ENCODE assay signal across 7 mouse cellular contexts in the genomic region with DNA sequence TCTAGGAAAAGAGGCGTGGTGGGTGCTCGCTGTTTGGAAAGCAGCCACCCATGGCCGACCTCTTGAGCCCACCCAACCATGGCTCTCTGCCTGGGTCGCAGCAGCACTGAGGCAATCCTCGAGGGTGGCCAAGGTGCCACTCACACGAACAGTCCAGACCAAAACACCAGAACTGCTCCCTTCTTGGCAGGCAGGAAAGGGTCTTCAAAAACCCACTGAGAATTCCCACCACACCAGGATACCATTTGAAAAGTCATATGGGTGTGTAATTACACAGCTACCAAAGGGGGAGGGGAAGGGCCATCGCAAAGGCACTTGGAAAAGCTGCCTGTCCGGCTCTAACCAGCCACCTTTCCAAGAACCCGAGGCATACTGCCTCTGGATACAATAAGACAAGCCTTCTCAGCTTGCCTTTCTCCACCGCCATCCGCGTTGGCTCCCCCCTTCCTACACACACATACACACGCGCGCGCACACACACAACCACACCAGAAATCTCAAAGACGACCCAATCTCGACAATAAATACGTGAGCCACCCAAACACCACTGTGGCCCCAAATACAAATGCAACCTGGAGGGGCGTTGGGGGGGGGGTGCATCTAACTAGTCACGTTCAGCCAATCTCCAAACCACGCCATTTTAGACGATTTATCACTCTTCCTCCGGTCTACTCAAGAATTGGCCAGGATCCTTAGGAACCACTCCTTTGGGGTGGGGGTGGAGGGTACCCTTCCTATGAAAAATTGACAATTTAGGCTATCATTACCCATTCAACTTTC. TPM values are rescaled to one million over a fixed set of nuclear protein-coding genes. Genes with fewer than 3 reads are reported as not detected.
A peak's percentile ranks its signal among the peaks of the same experiment; 100 is the strongest.
DNase-seq lines count a peak whose midpoint lies in the region; ATAC-seq and TF ChIP-seq lines count a peak whose summit lies in the region.

No protein-coding gene starts in this region.

- TF ChIP-seq CTCF in kidney, adult 2 months (conservative IDR thresholded peaks at IDR 0.05; ENCODE audit: insufficient read depth, insufficient read length, low read depth, low read length): no peak
- no peak for TF ChIP-seq CTCF in spleen, adult 2 months (IDR thresholded peaks at IDR 0.05; ENCODE audit: extremely low read depth, insufficient read depth, insufficient read length, insufficient replicate concordance)

- WGBS in kidney, adult 2 months: 1% methylated on average over 24 of the region's 24 CpGs
- 0% methylated on average over 24 of the region's 24 CpGs for WGBS in limb, embryonic 10.5 days
- under 1% methylated on average over 24 of the region's 24 CpGs for WGBS in midbrain, embryonic 15.5 days
- WGBS in spleen, adult 2 months: under 1% methylated on average over 24 of the region's 24 CpGs

- H3K27ac ChIP-seq in kidney, adult 2 months (ENCODE audit: insufficient read depth, low read depth, low read length): peak overlapping the region; percentile 50
- peak overlapping the region; percentile 99 for H3K27ac ChIP-seq in limb, embryonic 10.5 days
- H3K27ac ChIP-seq in midbrain, embryonic 15.5 days: peak overlapping the region; percentile 100
- peak overlapping the region; percentile 92 for H3K27ac ChIP-seq in spleen, adult 2 months (ENCODE audit: insufficient read depth, low read length)

- ATAC-seq in midbrain, embryonic 15.5 days (replicated peaks): no peak

- no peaks in the 10 kb centered on the region for H3K9me3 ChIP-seq in limb, embryonic 10.5 days (replicated peaks)
- no peaks in the 10 kb centered on the region for H3K9me3 ChIP-seq in midbrain, embryonic 15.5 days

- H3K36me3 ChIP-seq in kidney, adult 2 months (ENCODE audit: control insufficient read depth, insufficient read depth, low read length): no peaks in the 10 kb centered on the region
- H3K36me3 ChIP-seq in limb, embryonic 10.5 days: peaks cover 36% of the 10 kb centered on the region
- no peaks in the 10 kb centered on the region for H3K36me3 ChIP-seq in midbrain, embryonic 15.5 days (replicated peaks)
- H3K36me3 ChIP-seq in spleen, adult 2 months (ENCODE audit: control insufficient read depth, insufficient read depth, low read length): peaks cover 11% of the 10 kb centered on the region

- peak; percentile 69 for DNase-seq in adrenal gland, postnatal 10 days
- peak; percentile 77 for DNase-seq in embryo, embryonic 10.5 days (ENCODE audit: low spot score)
- peak; percentile 97 for DNase-seq in heart, adult 11 months
- peak; percentile 60 for DNase-seq in kidney, adult 2 months
- DNase-seq in limb, embryonic 10.5 days (ENCODE audit: low spot score): peak; percentile 76
- DNase-seq in spleen, adult 2 months (ENCODE audit: low read depth in 1 of 2, low spot score in 2 of 2): peak in 1 of 2 experiments; percentile 22

- peak overlapping the region; percentile 100 for H3K9ac ChIP-seq in midbrain, embryonic 15.5 days

- H3K4me2 ChIP-seq in midbrain, embryonic 15.5 days: peak overlapping the region; percentile 62

- 0 out of 2 replicates have a peak, but pooled peaks cover 2% of the 10 kb centered on the region for H3K4me1 ChIP-seq in kidney, adult 2 months (ENCODE audit: control insufficient read depth, insufficient read depth, low read length)
- H3K4me1 ChIP-seq in limb, embryonic 10.5 days: peaks cover 11% of the 10 kb centered on the region
- H3K4me1 ChIP-seq in midbrain, embryonic 15.5 days: peaks cover 25% of the 10 kb centered on the region
- no peaks in the 10 kb centered on the region; the same call in 1 of the 2 replicates for H3K4me1 ChIP-seq in spleen, adult 2 months (ENCODE audit: control insufficient read depth, insufficient read depth, insufficient read length)

- H3K27me3 ChIP-seq in kidney, adult 2 months (replicated peaks; ENCODE audit: control insufficient read depth, insufficient read depth, low read length): peaks cover 1% of the 10 kb centered on the region; the same call in 1 of the 2 replicates
- H3K27me3 ChIP-seq in limb, embryonic 10.5 days (ENCODE audit: low read depth, poor library complexity, severe bottlenecking): no peaks in the 10 kb centered on the region
- H3K27me3 ChIP-seq in midbrain, embryonic 15.5 days (replicated peaks): no peaks in the 10 kb centered on the region
- H3K27me3 ChIP-seq in spleen, adult 2 months (ENCODE audit: control insufficient read depth, insufficient read depth, low read length): no peaks in the 10 kb centered on the region

- no peak for TF ChIP-seq POLR2A in kidney, adult 2 months (IDR thresholded peaks at IDR 0.05; ENCODE audit: low read depth, low read length)
- no peak for TF ChIP-seq POLR2A in spleen, adult 2 months (IDR thresholded peaks at IDR 0.05; ENCODE audit: low read depth, low read length)

- peak overlapping the region; percentile 56 for H3K4me3 ChIP-seq in kidney, adult 2 months (ENCODE audit: insufficient read depth, low read depth, low read length)
- peak overlapping the region; percentile 93 for H3K4me3 ChIP-seq in limb, embryonic 10.5 days
- peak overlapping the region; percentile 99 for H3K4me3 ChIP-seq in midbrain, embryonic 15.5 days
- H3K4me3 ChIP-seq in spleen, adult 2 months (ENCODE audit: extremely low read depth, insufficient read depth, insufficient read length): peak overlapping the region; percentile 65

RNA-seq across cellular contexts. Expression of a gene that starts 1.0 kb away (rescaled TPM):
- total RNA-seq in adrenal gland, postnatal 10 days (2021): 100 to 1,000 TPM; 107 to 149 TPM
- 14.4 and 15.3 TPM in 2 replicates for polyA plus RNA-seq in kidney, adult 2 months (2012; rRNA removed)
- polyA plus RNA-seq in limb, embryonic 10.5 days (2016; fragmentation: Nextera tagmentation; extraction: Ambion mirVana): 94.6 and 115 TPM in 2 replicates
- polyA plus RNA-seq in midbrain, embryonic 15.5 days (2015; fragmentation: Nextera tagmentation; extraction: Ambion mirVana): 203 and 208 TPM in 2 replicates
- polyA plus RNA-seq in spleen, adult 2 months (2012; rRNA removed): 30.1 and 46.9 TPM in 2 replicates

Comparison
In these comparisons a context has a peak if more than half of its experiments do, and no peak if none do; other contexts are left out.
1. H3K27ac ChIP-seq: peak in every context shown above with its lines; median percentile 100 in midbrain, embryonic 15.5 days; 99 in limb, embryonic 10.5 days; 92 in spleen, adult 2 months; 50 in kidney, adult 2 months.